Mouse (Mus musculus) E14TG2a.4 (cell line): ENCODE measurements around the gene Cdh20.

ENCODE experiments used
- CTCF ChIP-seq: conservative IDR thresholded peaks from 2 replicates; pipeline ENCODE4 v1.5.1; 2014; ENCODE audit warnings: low read length
- NANOG ChIP-seq: IDR thresholded peaks from 2 replicates; pipeline ENCODE4 v1.6.1; 2014; ENCODE audit warnings: borderline replicate concordance, low read length, mixed read lengths
- POU5F1 ChIP-seq: IDR thresholded peaks from 2 replicates; pipeline ENCODE4 v1.6.1; 2014; ENCODE audit warnings: low read length, borderline replicate concordance

DNA sequence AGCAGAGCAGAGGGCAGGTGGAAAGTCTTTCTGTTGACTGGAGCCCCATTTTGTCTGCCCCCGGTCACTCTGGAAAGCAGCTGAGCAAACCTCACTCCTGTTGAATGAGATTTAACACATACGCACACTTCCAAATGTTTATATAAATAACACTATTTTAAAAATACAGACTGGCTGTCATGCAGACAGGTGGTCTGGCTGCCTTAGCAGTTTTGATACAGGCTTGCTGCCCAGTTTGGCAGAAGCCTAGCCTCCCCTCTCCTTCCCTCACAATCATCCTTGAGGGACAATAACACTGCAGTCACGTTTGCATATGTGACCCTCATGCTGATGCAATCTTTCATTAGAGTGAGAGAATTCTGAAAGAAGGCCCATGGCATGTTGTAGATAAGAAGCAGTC is 144.1 kb downstream of the Cdh20 start:
- TF ChIP-seq CTCF (no peak), NANOG (no peak), POU5F1 (no peak)
